Mouse (Mus musculus): ENCODE results near the gene Gm14214. TPM values are rescaled to one million over a fixed set of nuclear protein-coding genes. Genes with fewer than 3 reads are reported as not detected.

Gm14214 gene
- polyA plus RNA-seq, 1 experiment from 2014 or later = not detected

DNA sequence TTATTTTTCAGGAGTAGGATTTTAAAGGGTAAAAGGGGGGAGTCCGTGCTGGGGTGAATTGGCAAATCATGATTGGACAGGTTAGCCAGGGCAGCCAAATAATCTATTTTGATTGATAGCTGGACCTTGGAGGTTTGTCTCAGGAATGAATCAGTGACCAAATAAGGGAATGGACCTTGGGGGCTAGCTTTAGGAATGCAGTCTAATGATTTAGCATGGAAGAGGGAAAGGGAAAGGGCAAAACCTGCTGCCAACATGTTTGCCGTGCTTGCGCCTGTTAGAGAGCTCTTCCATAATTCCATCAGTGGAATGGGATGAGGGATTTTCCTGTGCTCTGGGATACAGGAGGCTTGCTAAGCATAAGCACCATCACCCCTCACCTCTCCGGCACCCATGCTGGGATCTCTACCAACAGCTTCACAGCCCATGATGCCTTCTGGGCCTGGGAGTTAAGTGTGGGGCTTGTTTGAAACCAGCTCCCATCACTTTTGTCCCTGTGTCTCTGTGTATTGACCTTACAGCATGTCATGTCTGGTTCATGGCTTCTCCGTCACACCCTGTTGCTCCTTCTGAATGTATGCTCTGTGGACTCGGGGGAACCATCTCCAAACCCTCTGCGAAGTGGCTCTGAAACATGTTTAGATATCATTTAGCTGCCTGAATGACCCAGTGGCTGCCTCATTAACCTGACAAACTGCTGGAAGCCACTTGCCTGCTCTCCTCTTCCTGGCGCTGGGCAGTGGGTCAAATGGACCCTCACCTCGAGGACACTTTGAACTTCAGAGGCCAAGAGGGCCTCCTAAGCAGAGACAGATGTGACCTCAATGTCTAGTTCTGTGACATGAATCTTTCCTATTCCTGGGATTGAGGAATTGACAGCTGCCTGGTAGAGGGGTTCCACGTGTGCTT, 26.7 kb downstream of the Gm14214 start:
- DNase-seq (ENCODE audit: low spot score) (no peak), ATAC-seq (ENCODE audit: low FRiP score) (no peak)
- Histone ChIP-seq H3K36me3 (replicated peaks; ENCODE audit: control insufficient read depth, insufficient read depth) (no peaks in the 10 kb centered on the region), H3K4me3 (replicated peaks; ENCODE audit: low read length) (no peak overlapping the region), H3K27ac (no peak overlapping the region), H3K9ac (no peak overlapping the region; the same call in 1 of the 2 replicates), H3K27me3 (ENCODE audit: control insufficient read depth, insufficient read depth, low read length) (no peaks in the 10 kb centered on the region), H3K4me1 (replicated peaks; ENCODE audit: control insufficient read depth, insufficient read depth, low read length) (0 out of 2 replicates have a peak, but pooled peaks cover 4% of the 10 kb centered on the region), H3K9me3 (ENCODE audit: control insufficient read depth, low read length) (no peaks in the 10 kb centered on the region), H3K4me2 (replicated peaks) (no peak overlapping the region)
- 75% methylated on average over 10 of the region's 10 CpGs for WGBS

DNA sequence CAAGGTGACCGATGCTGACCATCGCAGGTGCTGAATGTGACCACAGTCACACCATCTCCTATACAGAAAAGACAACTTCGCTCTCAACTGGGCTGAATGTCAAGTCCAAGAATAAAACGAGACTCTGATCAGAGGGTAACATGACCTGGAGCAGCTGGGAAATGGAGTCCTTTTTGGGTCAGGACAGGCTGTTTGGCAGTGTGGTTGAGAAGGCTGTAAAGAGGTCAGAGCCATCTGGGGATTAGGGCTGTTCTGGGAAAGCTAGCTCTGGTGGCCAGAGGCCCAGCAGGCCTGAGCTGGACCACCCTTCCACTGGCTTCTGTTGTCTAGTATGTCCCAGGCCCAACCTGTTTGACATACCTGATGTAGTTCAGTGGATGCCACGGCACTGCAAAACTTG, 31.2 kb downstream of the Gm14214 start:
- DNase-seq (ENCODE audit: low spot score) (no peak), ATAC-seq (ENCODE audit: low FRiP score) (no peak)
- Histone ChIP-seq H3K36me3 (replicated peaks; ENCODE audit: control insufficient read depth, insufficient read depth) (no peaks in the 10 kb centered on the region), H3K27me3 (ENCODE audit: control insufficient read depth, insufficient read depth, low read length) (no peaks in the 10 kb centered on the region), H3K27ac (no peak overlapping the region), H3K4me3 (replicated peaks; ENCODE audit: low read length) (no peak overlapping the region), H3K9me3 (ENCODE audit: control insufficient read depth, low read length) (no peaks in the 10 kb centered on the region), H3K4me2 (replicated peaks) (no peak overlapping the region), H3K9ac (no peak overlapping the region), H3K4me1 (replicated peaks; ENCODE audit: control insufficient read depth, insufficient read depth, low read length) (0 out of 2 replicates have a peak, but pooled peaks cover 4% of the 10 kb centered on the region)
- 94% methylated on average over 5 of the region's 5 CpGs for WGBS

DNA sequence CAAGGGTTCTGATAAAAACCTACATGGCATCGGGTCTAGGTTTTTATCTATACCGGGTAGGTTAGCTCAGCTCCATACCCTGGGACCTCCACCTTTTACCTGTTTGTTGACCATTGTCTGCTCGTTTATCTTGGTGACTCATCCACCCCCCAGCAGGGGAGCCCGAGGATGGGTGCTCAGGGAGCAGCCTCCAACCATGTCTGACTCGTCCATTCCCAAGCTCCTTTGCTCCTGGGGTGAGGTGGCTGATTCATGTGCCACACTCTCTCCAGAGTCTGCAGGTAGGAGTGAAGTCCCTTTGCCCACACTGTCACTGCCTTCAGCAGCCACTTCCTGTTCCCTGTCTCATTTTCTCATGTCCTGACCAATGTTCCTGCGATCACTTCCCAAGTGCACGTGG, 33.8 kb downstream of the Gm14214 start:
- WGBS = 87% methylated on average over 7 of the region's 7 CpGs
- no peaks in the 10 kb centered on the region for H3K36me3 ChIP-seq (replicated peaks; ENCODE audit: control insufficient read depth, insufficient read depth)
- H3K4me1 ChIP-seq (replicated peaks; ENCODE audit: control insufficient read depth, insufficient read depth, low read length) = no peaks in the 10 kb centered on the region
- H3K9ac ChIP-seq = no peak overlapping the region
- no peaks in the 10 kb centered on the region for H3K9me3 ChIP-seq (ENCODE audit: control insufficient read depth, low read length)
- no peak for ATAC-seq (ENCODE audit: low FRiP score)
- no peaks in the 10 kb centered on the region for H3K27me3 ChIP-seq (ENCODE audit: control insufficient read depth, insufficient read depth, low read length)
- no peak overlapping the region for H3K27ac ChIP-seq
- DNase-seq (ENCODE audit: low spot score) = no peak
- H3K4me2 ChIP-seq (replicated peaks) = no peak overlapping the region
- no peak overlapping the region for H3K4me3 ChIP-seq (replicated peaks; ENCODE audit: low read length)

DNA sequence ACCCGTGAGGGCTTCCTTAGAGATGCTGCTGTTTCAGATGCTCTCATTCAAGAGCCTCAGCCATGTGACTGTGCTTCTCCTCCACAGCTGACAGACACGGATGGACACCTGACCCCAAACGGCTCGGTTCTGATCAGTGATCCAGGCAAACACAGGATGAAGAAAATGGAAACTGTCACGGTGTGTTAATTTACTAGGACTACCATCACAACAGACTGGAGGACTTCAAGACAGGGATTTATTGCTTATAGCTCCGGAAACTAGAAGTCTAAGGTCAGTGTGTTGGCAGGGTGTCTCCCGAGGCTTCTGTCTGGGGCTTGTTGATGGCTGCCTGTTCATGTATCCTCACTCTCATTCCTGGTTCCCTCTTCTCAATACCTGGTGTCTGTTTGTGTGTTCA, 34.4 kb downstream of the Gm14214 start:
- 54% methylated on average over 7 of the region's 7 CpGs for WGBS
- no peak overlapping the region for H3K4me2 ChIP-seq (replicated peaks)
- ATAC-seq (ENCODE audit: low FRiP score) = no peak
- no peak overlapping the region for H3K27ac ChIP-seq
- no peaks in the 10 kb centered on the region for H3K9me3 ChIP-seq (ENCODE audit: control insufficient read depth, low read length)
- H3K36me3 ChIP-seq (replicated peaks; ENCODE audit: control insufficient read depth, insufficient read depth) = no peaks in the 10 kb centered on the region
- no peak for DNase-seq (ENCODE audit: low spot score)
- H3K4me1 ChIP-seq (replicated peaks; ENCODE audit: control insufficient read depth, insufficient read depth, low read length) = no peaks in the 10 kb centered on the region
- H3K27me3 ChIP-seq (ENCODE audit: control insufficient read depth, insufficient read depth, low read length) = no peaks in the 10 kb centered on the region
- H3K9ac ChIP-seq = no peak overlapping the region
- no peak overlapping the region for H3K4me3 ChIP-seq (replicated peaks; ENCODE audit: low read length)

DNA sequence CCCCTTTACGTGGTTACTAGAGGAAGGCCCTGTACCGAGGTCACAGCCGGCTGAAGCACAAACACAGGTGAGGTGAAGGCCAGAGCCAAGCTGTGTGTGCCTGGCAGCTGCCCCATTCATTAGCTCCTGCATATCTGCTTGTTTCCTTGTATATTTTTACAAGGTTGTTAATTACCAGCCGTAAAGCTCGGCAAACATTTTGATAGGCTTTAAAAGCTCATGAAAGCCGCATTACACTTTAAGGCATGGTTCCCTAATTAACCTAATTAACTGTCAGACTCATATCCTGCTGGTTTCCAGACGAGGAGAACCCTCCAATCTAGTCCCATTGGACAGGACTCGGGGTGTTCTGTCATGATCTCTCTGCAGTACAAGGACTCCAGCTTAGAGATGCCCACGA, 34.9 kb downstream of the Gm14214 start:
- Histone ChIP-seq H3K9me3 (ENCODE audit: control insufficient read depth, low read length) (no peaks in the 10 kb centered on the region), H3K27me3 (ENCODE audit: control insufficient read depth, insufficient read depth, low read length) (no peaks in the 10 kb centered on the region), H3K4me1 (replicated peaks; ENCODE audit: control insufficient read depth, insufficient read depth, low read length) (no peaks in the 10 kb centered on the region), H3K27ac (no peak overlapping the region), H3K36me3 (replicated peaks; ENCODE audit: control insufficient read depth, insufficient read depth) (no peaks in the 10 kb centered on the region), H3K4me3 (replicated peaks; ENCODE audit: low read length) (no peak overlapping the region), H3K9ac (no peak overlapping the region), H3K4me2 (replicated peaks) (no peak overlapping the region)
- WGBS = 66% methylated on average over 9 of the region's 9 CpGs
- DNase-seq (ENCODE audit: low spot score) (no peak), ATAC-seq (ENCODE audit: low FRiP score) (no peak)

DNA sequence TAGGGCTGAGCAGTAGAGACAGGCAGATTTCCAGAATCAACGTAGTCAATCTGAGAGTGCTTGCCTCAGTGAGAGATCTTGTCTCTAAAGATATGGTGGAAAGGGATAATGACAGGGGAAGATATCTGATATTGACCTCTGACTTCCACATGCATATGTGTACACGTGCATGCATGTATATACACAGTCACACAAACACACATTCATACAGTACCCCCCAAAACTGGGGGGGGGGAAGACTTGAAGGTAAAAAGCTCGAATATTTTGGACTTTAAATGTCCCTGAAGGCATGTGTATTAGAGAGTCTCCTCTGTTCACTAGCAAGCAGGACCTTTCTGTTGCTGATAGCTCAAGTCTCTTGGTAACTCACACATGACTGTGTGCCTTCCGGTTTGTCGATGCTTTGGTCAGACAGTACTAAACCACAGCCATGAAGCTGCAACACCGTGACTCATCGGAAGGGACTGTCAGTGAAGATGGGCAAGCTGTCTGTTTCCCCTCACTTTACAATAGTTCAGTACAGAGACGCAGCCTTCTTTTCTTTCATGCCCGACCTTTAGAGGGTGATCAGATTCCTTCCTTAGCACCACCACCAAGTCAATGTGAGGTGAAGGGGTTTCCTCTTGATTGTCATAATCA, 37.2 kb downstream of the Gm14214 start:
- no peaks in the 10 kb centered on the region for H3K4me1 ChIP-seq (replicated peaks; ENCODE audit: control insufficient read depth, insufficient read depth, low read length)
- WGBS = 75% methylated on average over 9 of the region's 9 CpGs
- H3K4me2 ChIP-seq (replicated peaks) = no peak overlapping the region
- H3K36me3 ChIP-seq (replicated peaks; ENCODE audit: control insufficient read depth, insufficient read depth) = no peaks in the 10 kb centered on the region
- H3K9ac ChIP-seq = no peak overlapping the region
- H3K9me3 ChIP-seq (ENCODE audit: control insufficient read depth, low read length) = no peaks in the 10 kb centered on the region
- no peak for ATAC-seq (ENCODE audit: low FRiP score)
- no peaks in the 10 kb centered on the region for H3K27me3 ChIP-seq (ENCODE audit: control insufficient read depth, insufficient read depth, low read length)
- no peak overlapping the region for H3K4me3 ChIP-seq (replicated peaks; ENCODE audit: low read length)
- DNase-seq (ENCODE audit: low spot score) = no peak
- no peak overlapping the region for H3K27ac ChIP-seq

DNA sequence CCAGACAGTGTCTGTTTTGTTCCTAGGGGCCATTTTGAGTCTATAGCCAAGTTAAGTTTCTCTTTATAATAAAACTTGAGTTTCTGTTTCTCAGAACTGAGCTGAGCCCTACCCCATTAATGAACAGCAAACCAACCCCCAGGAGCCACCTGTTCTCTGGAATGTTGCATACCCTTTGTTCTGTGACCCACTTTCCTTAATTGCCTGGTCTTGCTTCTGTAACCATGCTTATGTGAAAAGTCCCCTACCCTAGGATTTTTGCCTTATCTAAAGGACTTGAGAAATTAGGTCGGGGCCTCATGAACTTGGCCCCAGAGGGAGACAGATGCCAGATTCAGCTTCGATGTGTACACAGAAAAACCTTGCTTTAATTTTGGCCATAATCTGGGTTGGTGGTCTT, 37.9 kb downstream of the Gm14214 start:
- Histone ChIP-seq H3K27me3 (ENCODE audit: control insufficient read depth, insufficient read depth, low read length) (no peaks in the 10 kb centered on the region), H3K4me3 (replicated peaks; ENCODE audit: low read length) (no peak overlapping the region), H3K9me3 (ENCODE audit: control insufficient read depth, low read length) (no peaks in the 10 kb centered on the region), H3K36me3 (replicated peaks; ENCODE audit: control insufficient read depth, insufficient read depth) (no peaks in the 10 kb centered on the region), H3K4me1 (replicated peaks; ENCODE audit: control insufficient read depth, insufficient read depth, low read length) (no peaks in the 10 kb centered on the region), H3K4me2 (replicated peaks) (no peak overlapping the region), H3K9ac (no peak overlapping the region), H3K27ac (no peak overlapping the region)
- ATAC-seq (ENCODE audit: low FRiP score) (no peak), DNase-seq (ENCODE audit: low spot score) (no peak)
- 70% methylated on average over 2 of the region's 2 CpGs for WGBS

DNA sequence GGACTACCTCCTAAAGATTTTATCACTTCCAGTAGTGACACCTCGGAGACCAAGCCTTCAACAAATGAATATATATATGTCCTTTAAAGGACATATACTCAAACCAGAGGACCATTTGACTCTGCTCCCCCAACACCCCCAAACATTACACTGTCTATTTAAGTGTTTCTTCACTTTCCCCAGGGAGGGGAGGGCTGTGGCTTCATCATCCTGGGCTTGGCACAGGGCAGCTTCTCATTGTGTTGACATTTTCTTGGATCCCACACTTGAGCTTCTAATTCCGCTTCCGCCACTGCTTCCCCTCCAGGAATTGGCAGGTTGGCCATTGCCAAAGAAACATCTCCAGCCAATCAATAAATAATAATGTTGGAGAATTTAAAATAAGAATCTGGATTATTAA, 39.0 kb downstream of the Gm14214 start:
- H3K27me3 ChIP-seq (ENCODE audit: control insufficient read depth, insufficient read depth, low read length) = no peaks in the 10 kb centered on the region
- WGBS = 76% methylated on average over 3 of the region's 3 CpGs
- no peak for ATAC-seq (ENCODE audit: low FRiP score)
- H3K36me3 ChIP-seq (replicated peaks; ENCODE audit: control insufficient read depth, insufficient read depth) = no peaks in the 10 kb centered on the region
- H3K4me1 ChIP-seq (replicated peaks; ENCODE audit: control insufficient read depth, insufficient read depth, low read length) = no peaks in the 10 kb centered on the region
- H3K27ac ChIP-seq = no peak overlapping the region
- DNase-seq (ENCODE audit: low spot score) = no peak
- no peak overlapping the region for H3K4me3 ChIP-seq (replicated peaks; ENCODE audit: low read length)
- H3K9me3 ChIP-seq (ENCODE audit: control insufficient read depth, low read length) = no peaks in the 10 kb centered on the region
- H3K4me2 ChIP-seq (replicated peaks) = no peak overlapping the region
- H3K9ac ChIP-seq = no peak overlapping the region

DNA sequence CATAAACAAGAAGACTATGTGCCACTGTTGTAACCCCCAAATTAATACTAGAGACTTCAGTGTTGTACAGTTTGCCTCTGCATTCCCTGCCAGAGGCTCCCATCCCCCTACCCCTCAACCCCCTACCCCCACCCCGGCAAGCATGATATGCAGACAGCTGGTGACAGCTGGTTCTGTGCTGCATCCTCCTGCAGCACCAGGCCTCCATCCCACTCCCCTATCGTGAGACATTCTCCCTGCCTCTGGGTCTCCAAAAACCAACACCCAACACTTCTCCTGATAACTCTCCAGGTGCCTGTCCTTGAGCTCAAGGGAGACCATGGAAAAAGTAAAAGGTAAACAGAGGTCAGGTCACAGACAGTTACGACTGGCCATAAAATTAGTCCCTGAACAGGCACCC, 40.1 kb downstream of the Gm14214 start:
- H3K36me3 ChIP-seq (replicated peaks; ENCODE audit: control insufficient read depth, insufficient read depth) = no peaks in the 10 kb centered on the region
- no peaks in the 10 kb centered on the region for H3K9me3 ChIP-seq (ENCODE audit: control insufficient read depth, low read length)
- ATAC-seq (ENCODE audit: low FRiP score) (no peak), DNase-seq (ENCODE audit: low spot score) (no peak)
- no peaks in the 10 kb centered on the region for H3K27me3 ChIP-seq (ENCODE audit: control insufficient read depth, insufficient read depth, low read length)
- H3K27ac ChIP-seq = no peak overlapping the region
- H3K4me3 ChIP-seq (replicated peaks; ENCODE audit: low read length) = no peak overlapping the region
- WGBS = 69% methylated on average over 3 of the region's 3 CpGs
- H3K4me2 ChIP-seq (replicated peaks) = no peak overlapping the region
- no peak overlapping the region for H3K9ac ChIP-seq
- no peaks in the 10 kb centered on the region for H3K4me1 ChIP-seq (replicated peaks; ENCODE audit: control insufficient read depth, insufficient read depth, low read length)
